35 mouse cellular contexts compared by ENCODE assay signal in genomic region chr3:19424384-19424783, GRCm38 (mm10).
"Had no signal": no experiment of that assay in that cellular context is flagged by ENCODE, and none has a peak within 500 bp of the region (broad histone marks: within the 10 kb centered on the region; RNA-seq: fewer than 3 reads in every experiment).

No protein-coding gene starts in this region.

- H3K4me2 ChIP-seq: heart, embryonic 11.5 days; heart, embryonic 12.5 days; heart, embryonic 13.5 days; heart, embryonic 15.5 days; hindbrain, embryonic 12.5 days; hindbrain, embryonic 13.5 days; hindbrain, embryonic 14.5 days; hindbrain, embryonic 15.5 days; intestine, embryonic 15.5 days; kidney, embryonic 15.5 days had no signal

- H3K27ac ChIP-seq: heart, embryonic 10.5 days; heart, embryonic 13.5 days; heart, embryonic 15.5 days; hindbrain, embryonic 10.5 days; hindbrain, embryonic 12.5 days; hindbrain, embryonic 13.5 days; hindbrain, embryonic 14.5 days; hindbrain, embryonic 15.5 days; hindbrain, postnatal 0 days; intestine, embryonic 15.5 days; kidney, embryonic 15.5 days; kidney, postnatal 0 days; layer of hippocampus, adult 2 months had no signal

- ATAC-seq: hindbrain, embryonic 16.5 days; hindbrain, postnatal 0 days; inflammation-experienced regulatory T-cells, adult 6 months; intestine, embryonic 15.5 days; intestine, embryonic 16.5 days; intestine, postnatal 0 days had no signal

- H3K27me3 ChIP-seq: heart, embryonic 12.5 days; heart, embryonic 13.5 days; heart, embryonic 15.5 days; hindbrain, embryonic 12.5 days; hindbrain, embryonic 13.5 days; hindbrain, embryonic 15.5 days; intestine, embryonic 15.5 days; kidney, embryonic 15.5 days had no signal

- H3K36me3 ChIP-seq: heart, embryonic 10.5 days; heart, embryonic 12.5 days; heart, embryonic 13.5 days; heart, embryonic 15.5 days; hindbrain, embryonic 10.5 days; hindbrain, embryonic 12.5 days; hindbrain, embryonic 13.5 days; hindbrain, embryonic 15.5 days; intestine, embryonic 15.5 days; kidney, embryonic 15.5 days had no signal

- H3K4me3 ChIP-seq: heart, embryonic 10.5 days; heart, embryonic 12.5 days; heart, embryonic 13.5 days; heart, embryonic 15.5 days; hindbrain, embryonic 10.5 days; hindbrain, embryonic 12.5 days; hindbrain, embryonic 13.5 days; hindbrain, embryonic 15.5 days; intestine, embryonic 15.5 days; kidney, embryonic 15.5 days; layer of hippocampus, adult 2 months had no signal

- H3K4me1 ChIP-seq: heart, embryonic 10.5 days; heart, embryonic 12.5 days; heart, embryonic 15.5 days; hindbrain, embryonic 10.5 days; hindbrain, embryonic 12.5 days; hindbrain, embryonic 13.5 days; hindbrain, embryonic 15.5 days; intestine, embryonic 15.5 days; kidney, embryonic 15.5 days had no signal

- DNase-seq: heart, postnatal 10 days; heart, postnatal 14 days; heart, postnatal 36 days; heart, postnatal 4 days; kidney, adult 11 months; kidney, adult 18-20 months; kidney, adult 2 months; kidney, adult 8-10 months; kidney, adult 9 months; kidney, postnatal 10 days; kidney, postnatal 14 days; kidney, postnatal 25 days; kidney, postnatal 36 days; kidney, postnatal 4 days; layer of hippocampus, adult 9-11 months; layer of hippocampus, postnatal 36 days had no signal

- H3K9me3 ChIP-seq: heart, embryonic 10.5 days; heart, embryonic 12.5 days; heart, embryonic 13.5 days; heart, embryonic 15.5 days; hindbrain, embryonic 10.5 days; hindbrain, embryonic 12.5 days; hindbrain, embryonic 13.5 days; hindbrain, embryonic 15.5 days; intestine, embryonic 15.5 days; kidney, embryonic 15.5 days had no signal

- H3K9ac ChIP-seq: heart, embryonic 12.5 days; heart, embryonic 13.5 days; heart, embryonic 15.5 days; hindbrain, embryonic 12.5 days; hindbrain, embryonic 13.5 days; hindbrain, embryonic 14.5 days; hindbrain, embryonic 15.5 days; intestine, embryonic 15.5 days; kidney, embryonic 15.5 days had no signal
